Mouse (Mus musculus): ENCODE measurements around the gene Smim27.

- no peak for TF ChIP-seq POLR2A (IDR thresholded peaks at IDR 0.05; ENCODE audit: extremely low read depth, insufficient read depth, low read length)
- TF ChIP-seq CTCF (IDR thresholded peaks at IDR 0.05; ENCODE audit: low read depth, low read length) = no peak
Observed at GRCm38 (mm10) chr4:40241928-40242327, 27.5 kb upstream of the Smim27 start.

Measured in liver, adult 2 months (tissue).